Mouse (Mus musculus) lung, adult 2 months (tissue): ENCODE measurements around the gene Sgta.

Source experiments
- CTCF ChIP-seq: fragments of 200-500 bp; IDR thresholded peaks from 2 replicates; pipeline ENCODE4 v1.5.1; 2011; ENCODE audit warnings: mild to moderate bottlenecking, low read length, control low read depth; ENCODE audit not compliant: insufficient read depth
- POLR2A ChIP-seq: fragments of 200-500 bp; IDR thresholded peaks from 2 replicates; pipeline ENCODE4 v1.6.1; 2011; ENCODE audit warnings: low read depth, mild to moderate bottlenecking, control low read depth, low read length, borderline replicate concordance; ENCODE audit errors: extremely low read depth

- TF ChIP-seq CTCF (no peak), POLR2A (no peak)
Measured at GRCm38 (mm10) chr10:81028219-81028618, 31.8 kb downstream of the Sgta start.
